9 mouse cellular contexts compared by ENCODE assay signal in genomic region chr4:140539125-140539524, GRCm38 (mm10).
DNase-seq lines count a peak whose midpoint lies in the region; ATAC-seq and TF ChIP-seq lines count a peak whose summit lies in the region.
"Had no signal": no experiment of that assay in that cellular context is flagged by ENCODE, and none has a peak within 500 bp of the region (broad histone marks: within the 10 kb centered on the region; RNA-seq: fewer than 3 reads in every experiment).

No protein-coding gene starts in this region.

- peaks cover 24% of the 10 kb centered on the region for H3K4me1 ChIP-seq in G1E (ENCODE audit: insufficient read depth, low read depth, low read length)

- ATAC-seq in CD4-positive, CD25-positive, alpha-beta regulatory T cell, adult 4 months, result no peak
- ATAC-seq in G1E (ENCODE audit: extremely low read depth, insufficient number of reproducible peaks, low FRiP score, poor library complexity, severe bottlenecking), result peak; percentile 42; the same call in 1 of the 2 replicates

- peak; percentile 53 for DNase-seq in CD4-positive, CD25-positive, alpha-beta regulatory T cell, adult 2 months (ENCODE audit: low read depth, low spot score)
- peak; percentile 57 for DNase-seq in G1E (ENCODE audit: low spot score)
- peak; percentile 80 to 83 for DNase-seq in cerebellum, postnatal 36 days
- peak; percentile 47 for DNase-seq in gastrocnemius, adult 8-10 months (ENCODE audit: low spot score in 2 of 2)
- DNase-seq in kidney, postnatal 25 days, result peak; percentile 49 to 71
- peak; percentile 65 for DNase-seq in lung, postnatal 36 days
- peak; percentile 69 for DNase-seq in right cerebral cortex, postnatal 14 days

- H3K27me3 ChIP-seq in G1E (ENCODE audit: insufficient read depth, low read length), result no peaks in the 10 kb centered on the region
- H3K27me3 ChIP-seq: heart, embryonic 15.5 days had no signal

- H3K4me3 ChIP-seq in G1E (ENCODE audit: low read depth, low read length), result no peak overlapping the region
- H3K4me3 ChIP-seq: heart, embryonic 15.5 days had no signal

- peaks cover 97% of the 10 kb centered on the region for H3K36me3 ChIP-seq in G1E (replicated peaks)

- no peaks in the 10 kb centered on the region for H3K9me3 ChIP-seq in G1E (replicated peaks)
- H3K9me3 ChIP-seq: heart, embryonic 15.5 days had no signal

- TF ChIP-seq CTCF in G1E (IDR thresholded peaks at IDR 0.05; ENCODE audit: low read depth, low read length), result peak; percentile 50; the same call in 1 of the 2 replicates
